Mouse (Mus musculus) spleen, adult 2 months (tissue): ENCODE data around the gene Slc38a9.

Source experiments
- CTCF ChIP-seq: fragments of 200-500 bp; IDR thresholded peaks from 2 replicates; pipeline ENCODE4 v1.5.1; 2011; ENCODE audit warnings: mild to moderate bottlenecking, inconsistent platforms; ENCODE audit not compliant: insufficient read depth, insufficient read length, insufficient replicate concordance; ENCODE audit errors: extremely low read depth
- POLR2A ChIP-seq: fragments of 200-500 bp; IDR thresholded peaks from 2 replicates; pipeline ENCODE4 v1.6.1; 2011; ENCODE audit warnings: low read depth, low read length, inconsistent platforms

DNA sequence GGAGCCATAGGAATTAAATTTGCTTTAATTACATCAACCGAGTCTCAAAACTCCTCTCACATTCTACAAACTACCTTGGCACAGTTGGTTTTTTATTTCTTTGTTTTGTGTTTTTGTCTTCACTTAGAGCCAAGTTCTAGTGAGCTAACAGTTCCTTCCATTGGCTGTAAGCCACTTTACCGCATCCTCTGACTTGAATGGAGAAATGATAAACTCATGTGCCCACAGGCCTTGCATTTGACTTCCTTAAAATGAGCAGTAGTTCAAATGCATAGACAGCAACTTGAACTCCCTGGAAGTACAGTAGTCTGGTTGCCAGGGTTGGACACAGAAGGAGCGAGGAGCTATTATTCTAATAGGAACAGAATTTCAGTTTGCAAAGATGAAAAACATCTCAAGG is 17.7 kb upstream of the Slc38a9 start:
- TF ChIP-seq CTCF (no peak), POLR2A (no peak)
